In genomic region chr10:63933946-63934345, GRCm38 (mm10) we compare ENCODE assay signal across 18 mouse cellular contexts. TPM values are rescaled to one million over a fixed set of nuclear protein-coding genes. Genes with fewer than 3 reads are reported as not detected.
"Had no signal": no experiment of that assay in that cellular context is flagged by ENCODE, and none has a peak within 500 bp of the region (broad histone marks: within the 10 kb centered on the region; RNA-seq: fewer than 3 reads in every experiment).

No protein-coding gene starts in this region.

- H3K4me1 ChIP-seq: limb, embryonic 15.5 days; liver, embryonic 12.5 days; midbrain, embryonic 15.5 days; neural tube, embryonic 13.5 days had no signal

- H3K36me3 ChIP-seq: limb, embryonic 15.5 days; liver, embryonic 12.5 days; midbrain, embryonic 10.5 days; midbrain, embryonic 15.5 days; neural tube, embryonic 13.5 days had no signal

- ATAC-seq: liver, embryonic 12.5 days; midbrain, embryonic 15.5 days had no signal

- H3K27ac ChIP-seq: limb, embryonic 15.5 days; liver, embryonic 12.5 days; midbrain, embryonic 10.5 days; midbrain, embryonic 15.5 days; neural tube, embryonic 13.5 days had no signal

- H3K27me3 ChIP-seq: limb, embryonic 15.5 days; liver, embryonic 12.5 days; midbrain, embryonic 15.5 days; neural tube, embryonic 13.5 days had no signal

- H3K4me3 ChIP-seq: limb, embryonic 15.5 days; liver, embryonic 12.5 days; midbrain, embryonic 10.5 days; midbrain, embryonic 15.5 days; neural tube, embryonic 13.5 days had no signal

- DNase-seq: kidney, postnatal 14 days; lung, embryonic 14.5 days; lung, postnatal 10 days; lung, postnatal 4 days; retina, postnatal 1 day; right cerebral cortex, postnatal 4 days; thymus, postnatal 36 days had no signal

- H3K9me3 ChIP-seq: limb, embryonic 15.5 days; liver, embryonic 12.5 days; midbrain, embryonic 10.5 days; midbrain, embryonic 15.5 days; neural tube, embryonic 13.5 days had no signal

- H3K4me2 ChIP-seq: limb, embryonic 15.5 days; liver, embryonic 12.5 days; lung, embryonic 14.5 days; midbrain, embryonic 15.5 days; neural tube, embryonic 13.5 days had no signal

- H3K9ac ChIP-seq: limb, embryonic 15.5 days; liver, embryonic 12.5 days; lung, embryonic 14.5 days; midbrain, embryonic 15.5 days; neural tube, embryonic 13.5 days had no signal

RNA-seq across cellular contexts. Expression of gene Gm10118, which starts 6.7 kb away (rescaled TPM):
- total RNA-seq: megakaryocyte, adult 5-6 weeks had no signal
- polyA plus RNA-seq: large intestine, adult 2 months; limb, embryonic 11.5 days; liver, embryonic 12.5 days; liver, embryonic 16.5 days; midbrain, embryonic 10.5 days; spleen, adult 2 months; thymus, postnatal 0 days had no signal
